Mouse (Mus musculus) pancreas, adult 10 weeks (tissue): ENCODE results near the gene Olfr1239. TPM values are rescaled to one million over a fixed set of nuclear protein-coding genes. Genes with fewer than 3 reads are reported as not detected.

Source experiments
- polyA plus RNA-seq: library from polyadenylated mRNA; stranded (reverse); fragments of 350-450 nt; fragmentation: Illumina TruSeq; extraction: RNeasy Lipid Tissue Mini Kit (QIAGEN cat#74804); gene quantifications from one replicate; pipeline ENCODE4 v1.2.3, GENCODE M21; 2015; ENCODE audit warnings: low read depth, low replicate concordance; ENCODE audit not compliant: insufficient read depth

Gene Olfr1239
- polyA plus RNA-seq: not detected

DNA sequence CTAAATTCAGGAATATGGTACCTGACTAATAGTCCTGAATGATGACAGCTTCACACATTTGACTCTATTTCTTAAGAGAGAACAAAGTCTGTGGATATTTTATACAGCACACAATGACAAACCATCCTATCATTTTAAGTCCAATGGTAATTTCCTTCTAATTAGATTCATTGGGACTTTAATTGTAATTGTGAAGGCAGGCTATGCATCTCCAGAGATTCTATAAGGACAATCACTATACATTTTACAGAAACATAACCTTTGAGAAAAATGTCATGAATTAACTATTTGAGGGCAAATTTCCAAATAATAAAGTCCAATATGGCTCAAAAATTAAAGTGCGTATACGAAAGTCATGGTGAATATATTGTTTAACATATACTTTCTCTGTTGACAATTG lies at the start of gene Olfr1239:
Olfr1239 (minus strand) TSS at position 101 of the 400 bp plus-strand sequence.

DNA sequence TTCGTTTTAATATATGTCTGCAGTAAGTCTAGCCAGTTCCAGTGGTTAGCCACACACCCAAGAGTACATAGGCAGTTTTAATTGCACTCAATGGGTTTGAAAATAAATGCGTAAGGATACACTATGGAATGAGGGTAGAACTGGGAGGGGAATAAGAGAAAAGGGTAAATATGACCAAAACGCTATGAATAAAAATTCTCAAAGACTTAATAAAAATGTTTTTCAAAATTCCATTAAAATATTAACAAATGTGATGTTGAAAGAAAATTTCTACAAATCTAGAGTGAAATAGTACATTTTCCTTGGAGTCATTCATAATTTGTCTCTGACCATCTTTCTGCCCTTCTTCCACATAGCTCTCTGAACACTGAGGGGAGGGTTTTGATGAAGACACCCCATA lies 22.7 kb upstream of the Olfr1239 start, which contains the start of gene Olfr1240:
Olfr1240 (minus strand) TSS at position 101 of the 400 bp plus-strand sequence.

DNA sequence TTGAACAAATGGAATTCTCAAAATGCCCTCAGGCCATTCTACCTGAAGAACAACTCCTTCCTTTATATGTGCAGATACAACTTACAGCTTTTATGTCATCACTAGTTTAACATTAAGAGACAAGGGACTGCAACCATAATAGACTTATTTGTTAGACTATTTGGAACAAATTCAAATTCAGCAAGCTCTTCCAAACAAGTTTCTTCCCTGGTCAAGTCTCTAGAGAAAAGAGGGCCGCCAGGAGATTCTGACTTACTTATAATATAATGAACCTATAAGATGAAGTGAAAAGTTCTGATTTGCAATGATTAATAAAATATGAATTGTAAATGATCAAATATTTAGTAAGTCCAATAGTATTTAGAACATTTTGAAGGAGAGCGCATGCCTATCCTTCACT lies 10.6 kb downstream of the Olfr1239 start, which contains the start of gene Olfr1238:
Olfr1238 (minus strand) TSS at position 101 of the 400 bp plus-strand sequence.

Other genes starting within 250 kb of the Olfr1239 start
- gene Olfr1225, start 245.7 kb downstream of the Olfr1239 start, polyA plus RNA-seq: not detected
- gene Olfr1226, start 220.4 kb downstream of the Olfr1239 start, polyA plus RNA-seq: not detected
- gene Olfr1228, start 166.3 kb downstream of the Olfr1239 start, polyA plus RNA-seq: not detected
- not detected for gene Olfr1229, start 132.4 kb downstream of the Olfr1239 start, polyA plus RNA-seq
- gene Olfr1230, start 123.1 kb downstream of the Olfr1239 start, polyA plus RNA-seq: not detected
- gene Olfr1231, start 113.3 kb downstream of the Olfr1239 start, polyA plus RNA-seq: not detected
- gene Olfr1232, start 90.7 kb downstream of the Olfr1239 start, polyA plus RNA-seq: not detected
- gene Olfr1233, start 78.0 kb downstream of the Olfr1239 start, polyA plus RNA-seq: not detected
- not detected for gene Olfr1234, start 55.5 kb downstream of the Olfr1239 start, polyA plus RNA-seq
- gene Olfr1238, start 10.7 kb downstream of the Olfr1239 start, polyA plus RNA-seq: not detected
- not detected for gene Olfr1240, start 22.6 kb upstream of the Olfr1239 start, polyA plus RNA-seq
- not detected for gene Olfr1241, start 66.7 kb upstream of the Olfr1239 start, polyA plus RNA-seq
- not detected for gene Olfr1242, start 77.9 kb upstream of the Olfr1239 start, polyA plus RNA-seq
- gene Olfr1243, start 111.1 kb upstream of the Olfr1239 start, polyA plus RNA-seq: not detected
- gene Olfr1245, start 158.0 kb upstream of the Olfr1239 start, polyA plus RNA-seq: not detected
- gene Olfr1246, start 172.8 kb upstream of the Olfr1239 start, polyA plus RNA-seq: not detected
- not detected for gene Olfr1247, start 193.7 kb upstream of the Olfr1239 start, polyA plus RNA-seq
- gene Olfr1248, start 197.8 kb upstream of the Olfr1239 start, polyA plus RNA-seq: not detected
- not detected for gene Olfr1249, start 214.6 kb upstream of the Olfr1239 start, polyA plus RNA-seq
- not detected for gene Olfr1250, start 241.1 kb upstream of the Olfr1239 start, polyA plus RNA-seq